Mouse (Mus musculus) embryonic facial prominence, embryonic 12.5 days (tissue): ENCODE data around the gene C330021F23Rik. TPM values are rescaled to one million over a fixed set of nuclear protein-coding genes. Genes with fewer than 3 reads are reported as not detected.

Experiments
- ATAC-seq: fragments of 200-750 bp; cut with Nextera tagmentation; 2 replicates; pipeline ENCODE4 v1.8.0; 2017; ENCODE audit not compliant: insufficient number of reproducible peaks, insufficient read depth, low FRiP score, low TSS enrichment
- H3K27ac ChIP-seq: fragments of 300-500 bp; sonication (generic); 2 replicates; pipeline ENCODE4 v1.5.1; 2016; ENCODE audit warnings: mild to moderate bottlenecking
- H3K27me3 ChIP-seq: fragments of 300-500 bp; sonication (generic); 2 replicates; pipeline ENCODE4 v1.6.1; 2016; ENCODE audit warnings: mild to moderate bottlenecking, moderate library complexity
- H3K36me3 ChIP-seq: fragments of 300-500 bp; sonication (generic); 2 replicates; pipeline ENCODE4 v1.6.1; 2016; ENCODE audit warnings: mild to moderate bottlenecking
- H3K4me1 ChIP-seq: fragments of 300-500 bp; sonication (generic); 2 replicates; pipeline ENCODE4 v1.6.1; 2016
- H3K4me2 ChIP-seq: fragments of 300-500 bp; sonication (generic); replicated peaks from 2 replicates; pipeline ENCODE4 v1.6.1; 2016; ENCODE audit warnings: mild to moderate bottlenecking, moderate library complexity
- H3K4me3 ChIP-seq: fragments of 300-500 bp; sonication (generic); 2 replicates; pipeline ENCODE4 v1.5.1; 2016; ENCODE audit warnings: mild to moderate bottlenecking
- H3K9ac ChIP-seq: fragments of 300-500 bp; sonication (generic); 2 replicates; pipeline ENCODE4 v1.6.1; 2016; ENCODE audit warnings: mild to moderate bottlenecking, moderate library complexity
- H3K9me3 ChIP-seq: fragments of 300-500 bp; sonication (generic); 2 replicates; pipeline ENCODE4 v1.6.1; 2016; ENCODE audit warnings: mild to moderate bottlenecking, moderate library complexity
- WGBS: fragments of 180-500 bp; shearing (Covaris S2); methylation state at CpG from one replicate; pipeline ENCODE4 v1.1.7; 2016; 5-methylcytosine and 5-hydroxymethylcytosine counted together
- polyA plus RNA-seq: library from polyadenylated mRNA; unstranded; fragments of >200 nt; fragmentation: Nextera tagmentation; extraction: Ambion mirVana; gene quantifications from 2 replicates; pipeline ENCODE4 v1.2.1, GENCODE M21; 2016

Gene C330021F23Rik
- polyA plus RNA-seq: 1.8 TPM in 2 replicates

DNA sequence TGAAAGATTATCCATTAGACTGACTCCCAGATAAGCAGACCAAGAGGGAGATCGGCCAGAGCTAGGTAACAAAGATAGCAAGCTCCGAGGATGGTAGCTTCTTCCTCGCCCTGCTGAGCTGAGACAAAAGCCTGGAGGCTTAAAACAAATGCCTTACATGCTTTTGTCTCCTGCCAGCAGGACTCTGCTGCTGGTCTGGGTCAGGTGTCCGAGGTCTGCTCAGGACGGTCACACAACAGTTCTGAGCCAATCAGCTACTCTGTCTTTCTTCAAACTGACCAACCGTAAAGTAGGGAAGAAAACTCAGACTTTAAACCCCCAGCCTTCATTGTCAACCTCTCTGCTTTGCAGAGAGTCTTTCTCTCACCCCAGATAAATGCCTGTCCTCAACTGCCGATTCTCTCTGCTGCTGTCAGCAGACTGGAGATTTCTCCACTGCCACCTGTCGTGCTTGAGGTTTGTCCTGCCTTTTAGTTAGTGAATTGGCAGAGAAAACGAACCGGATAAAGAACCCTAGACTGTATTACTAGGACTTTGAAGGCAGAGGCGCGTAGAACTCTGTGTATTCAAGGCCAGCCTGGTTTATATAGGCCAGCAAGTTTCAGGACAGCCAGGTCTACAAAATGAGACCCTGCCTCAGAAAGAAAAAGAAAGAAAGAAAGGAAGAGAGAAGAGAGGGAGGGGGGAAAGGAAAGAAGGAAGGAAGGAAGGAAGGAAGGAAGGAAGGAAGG is at the start of gene C330021F23Rik:
Gene C330021F23Rik (plus strand): TSS at position 350 of the 731 bp plus-strand sequence.
- Histone ChIP-seq H3K27me3 (no peaks in the 10 kb centered on the region), H3K4me1 (no peaks in the 10 kb centered on the region), H3K27ac (0 out of 2 replicates have a peak within 1 kb of the TSS, but pooled peaks have one; percentile 30), H3K4me3 (0 out of 2 replicates have a peak within 1 kb of the TSS, but pooled peaks have one; percentile 10), H3K4me2 (peak within 1 kb of the TSS; percentile 36), H3K36me3 (no peaks in the 10 kb centered on the region), H3K9ac (peak within 1 kb of the TSS; percentile 0; the same call in 1 of the 2 replicates), H3K9me3 (no peaks in the 10 kb centered on the region)
- ATAC-seq: peak; percentile 78; the same call in 1 of the 2 replicates
- WGBS: 3% methylated on average over 12 of the region's 12 CpGs

DNA sequence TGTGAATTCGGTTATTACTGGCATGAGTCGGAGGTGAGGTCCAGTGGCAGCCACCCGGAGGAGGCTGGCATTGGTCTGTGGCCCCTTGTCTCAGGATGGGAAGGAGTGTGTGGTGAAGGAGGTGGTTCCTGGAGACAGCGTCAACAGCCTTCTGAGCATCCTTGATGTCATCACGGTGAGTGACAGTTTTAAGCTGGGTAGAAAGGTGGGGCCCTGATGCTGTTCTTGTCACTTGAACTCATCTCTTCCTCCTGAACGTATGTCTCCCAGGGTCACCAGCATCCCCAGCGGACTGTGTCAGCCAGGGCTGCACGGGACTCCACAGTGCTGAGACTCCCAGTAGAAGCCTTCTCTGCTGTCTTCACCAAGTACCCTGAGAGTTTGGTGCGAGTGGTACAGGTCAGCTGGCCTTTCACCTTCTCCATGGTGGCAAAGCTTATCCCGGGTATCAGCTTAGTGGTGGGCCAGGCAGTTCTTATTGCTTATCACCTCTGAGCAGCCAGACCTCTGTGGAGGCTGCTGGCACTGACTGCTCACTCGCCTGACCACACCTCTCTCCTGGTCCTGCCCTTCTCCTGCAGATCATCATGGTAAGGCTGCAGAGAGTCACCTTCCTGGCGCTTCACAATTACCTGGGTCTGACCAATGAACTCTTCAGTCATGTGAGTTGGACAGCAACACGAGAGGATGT is 45.6 kb upstream of the C330021F23Rik start:
- Histone ChIP-seq H3K4me1 (no peaks in the 10 kb centered on the region), H3K9me3 (no peaks in the 10 kb centered on the region), H3K4me2 (no peak overlapping the region), H3K36me3 (peaks cover 54% of the 10 kb centered on the region), H3K4me3 (no peak overlapping the region), H3K9ac (no peak overlapping the region), H3K27me3 (no peaks in the 10 kb centered on the region), H3K27ac (no peak overlapping the region)
- no peak for ATAC-seq
- 85% methylated on average over 13 of the region's 13 CpGs for WGBS

DNA sequence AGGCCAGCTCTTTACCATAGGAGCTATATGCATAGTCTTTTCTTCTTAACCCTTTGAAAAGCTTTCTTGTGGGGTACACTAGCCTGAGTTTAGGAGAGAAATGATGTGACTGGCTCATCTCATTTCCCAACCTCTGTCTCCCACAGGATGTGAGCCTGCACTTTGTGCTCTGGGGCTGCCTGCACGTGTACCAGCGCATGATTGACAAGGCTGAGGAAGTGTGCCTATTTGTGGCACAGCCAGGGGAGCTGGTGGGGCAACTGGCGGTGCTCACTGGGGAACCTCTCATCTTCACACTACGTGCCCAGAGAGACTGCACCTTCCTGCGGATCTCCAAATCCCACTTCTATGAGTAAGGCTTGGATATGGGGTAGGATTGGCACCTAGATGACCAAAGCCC is 37.0 kb upstream of the C330021F23Rik start:
- Histone ChIP-seq H3K4me1 (no peaks in the 10 kb centered on the region), H3K9ac (no peak overlapping the region; the same call in 1 of the 2 replicates), H3K27me3 (no peaks in the 10 kb centered on the region), H3K4me3 (no peak overlapping the region), H3K4me2 (no peak overlapping the region), H3K36me3 (peaks cover 41% of the 10 kb centered on the region), H3K9me3 (no peaks in the 10 kb centered on the region), H3K27ac (no peak overlapping the region)
- WGBS: 82% methylated on average over 5 of the region's 5 CpGs
- ATAC-seq: no peak

GRCm38 (mm10) chr8:3531936-3532335 is 35.9 kb upstream of the C330021F23Rik start:
- 89% methylated on average over 18 of the region's 18 CpGs for WGBS
- Histone ChIP-seq H3K4me2 (no peak overlapping the region), H3K4me1 (no peaks in the 10 kb centered on the region), H3K9ac (no peak overlapping the region), H3K9me3 (no peaks in the 10 kb centered on the region), H3K4me3 (no peak overlapping the region), H3K27ac (no peak overlapping the region), H3K36me3 (peaks cover 44% of the 10 kb centered on the region), H3K27me3 (no peaks in the 10 kb centered on the region)
- ATAC-seq: no peak

- no peaks in the 10 kb centered on the region for H3K4me1 ChIP-seq
- H3K27ac ChIP-seq: no peak overlapping the region
- peaks cover 70% of the 10 kb centered on the region for H3K36me3 ChIP-seq
- no peak for ATAC-seq
- no peak overlapping the region for H3K4me2 ChIP-seq
- H3K9ac ChIP-seq: no peak overlapping the region
- no peak overlapping the region for H3K4me3 ChIP-seq
- 58% methylated on average over 15 of the region's 15 CpGs for WGBS
- no peaks in the 10 kb centered on the region for H3K9me3 ChIP-seq
- no peaks in the 10 kb centered on the region for H3K27me3 ChIP-seq
These were observed 31.5 kb upstream of the C330021F23Rik start for GRCm38 (mm10) chr8:3536053-3536841.

GRCm38 (mm10) chr8:3536940-3537339 is 30.9 kb upstream of the C330021F23Rik start:
- ATAC-seq: no peak
- Histone ChIP-seq H3K9ac (no peak overlapping the region), H3K36me3 (peaks cover 69% of the 10 kb centered on the region), H3K27ac (no peak overlapping the region), H3K4me1 (no peaks in the 10 kb centered on the region), H3K4me3 (no peak overlapping the region), H3K27me3 (no peaks in the 10 kb centered on the region), H3K4me2 (no peak overlapping the region), H3K9me3 (no peaks in the 10 kb centered on the region)
- WGBS: 94% methylated on average over 9 of the region's 9 CpGs

DNA sequence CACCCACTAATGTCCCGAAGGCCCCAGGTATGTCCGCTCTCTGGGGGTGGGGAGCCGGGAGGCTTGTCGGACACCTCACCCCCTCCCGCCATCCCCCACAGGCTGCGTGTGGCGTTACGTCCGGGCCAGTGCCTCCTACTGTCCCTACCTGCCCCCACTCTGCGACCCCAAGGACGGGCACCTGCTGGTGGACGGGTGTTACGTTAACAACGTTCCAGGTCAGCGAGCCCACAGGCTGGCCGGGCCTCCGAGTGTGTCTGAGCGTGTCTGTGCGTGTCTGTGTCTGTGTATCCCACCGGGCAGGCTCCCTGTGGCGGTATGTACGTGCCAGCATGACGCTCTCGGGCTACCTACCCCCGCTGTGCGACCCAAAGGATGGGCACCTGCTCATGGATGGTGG is 30.1 kb upstream of the C330021F23Rik start:
- Histone ChIP-seq H3K4me3 (no peak overlapping the region), H3K9me3 (no peaks in the 10 kb centered on the region), H3K27me3 (no peaks in the 10 kb centered on the region), H3K4me1 (no peaks in the 10 kb centered on the region), H3K27ac (no peak overlapping the region), H3K36me3 (peaks cover 65% of the 10 kb centered on the region), H3K9ac (no peak overlapping the region), H3K4me2 (no peak overlapping the region)
- no peak for ATAC-seq
- 95% methylated on average over 26 of the region's 26 CpGs for WGBS

GRCm38 (mm10) chr8:3539146-3539545 is 28.6 kb upstream of the C330021F23Rik start:
- H3K36me3 ChIP-seq: peaks cover 76% of the 10 kb centered on the region
- no peak overlapping the region for H3K9ac ChIP-seq

DNA sequence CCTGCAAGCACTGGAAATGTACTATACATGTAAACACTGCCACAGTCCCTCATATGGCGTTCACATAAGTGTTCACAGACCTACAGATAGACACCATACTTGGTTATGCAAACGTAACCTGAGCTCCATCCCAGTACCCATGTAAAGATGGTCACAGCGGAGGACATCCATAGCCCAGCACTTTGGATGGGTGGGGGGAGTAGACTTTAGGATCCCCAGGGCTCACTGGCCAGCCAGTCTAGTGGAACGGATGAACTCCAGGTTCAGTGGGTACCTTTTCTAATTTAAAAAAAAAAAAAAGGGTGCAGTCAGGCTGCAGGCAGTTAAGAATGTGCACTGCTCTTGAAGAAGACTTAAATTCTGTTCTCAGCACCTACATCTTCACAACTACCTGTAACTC is 27.7 kb upstream of the C330021F23Rik start:
- no peaks in the 10 kb centered on the region; the same call in 1 of the 2 replicates for H3K9me3 ChIP-seq
- WGBS: 83% methylated on average over 4 of the region's 4 CpGs

More at GRCm38 (mm10) chr8:3539146-3539545, 28.6 kb upstream of the C330021F23Rik start:
- 82% methylated on average over 7 of the region's 7 CpGs for WGBS
- Histone ChIP-seq H3K4me2 (no peak overlapping the region), H3K4me1 (no peaks in the 10 kb centered on the region), H3K27me3 (no peaks in the 10 kb centered on the region), H3K9me3 (no peaks in the 10 kb centered on the region), H3K4me3 (no peak overlapping the region), H3K27ac (no peak overlapping the region)
- no peak for ATAC-seq

GRCm38 (mm10) chr8:3546511-3546910 is 21.3 kb upstream of the C330021F23Rik start:
- WGBS: 87% methylated on average over 2 of the region's 2 CpGs
- no peak for ATAC-seq
- no peak overlapping the region for H3K4me2 ChIP-seq
- peaks cover 30% of the 10 kb centered on the region for H3K36me3 ChIP-seq
- no peaks in the 10 kb centered on the region; the same call in 1 of the 2 replicates for H3K9me3 ChIP-seq
- H3K27ac ChIP-seq: no peak overlapping the region
- H3K4me3 ChIP-seq: no peak overlapping the region
- no peaks in the 10 kb centered on the region for H3K4me1 ChIP-seq
- H3K9ac ChIP-seq: no peak overlapping the region
- no peaks in the 10 kb centered on the region for H3K27me3 ChIP-seq

More for the DNA sequence above, 27.7 kb upstream of the C330021F23Rik start:
- H3K36me3 ChIP-seq: peaks cover 78% of the 10 kb centered on the region
- H3K4me3 ChIP-seq: no peak overlapping the region
- no peaks in the 10 kb centered on the region for H3K27me3 ChIP-seq
- no peak overlapping the region for H3K4me2 ChIP-seq
- H3K27ac ChIP-seq: no peak overlapping the region
- H3K9ac ChIP-seq: no peak overlapping the region
- H3K4me1 ChIP-seq: no peaks in the 10 kb centered on the region
- ATAC-seq: no peak

DNA sequence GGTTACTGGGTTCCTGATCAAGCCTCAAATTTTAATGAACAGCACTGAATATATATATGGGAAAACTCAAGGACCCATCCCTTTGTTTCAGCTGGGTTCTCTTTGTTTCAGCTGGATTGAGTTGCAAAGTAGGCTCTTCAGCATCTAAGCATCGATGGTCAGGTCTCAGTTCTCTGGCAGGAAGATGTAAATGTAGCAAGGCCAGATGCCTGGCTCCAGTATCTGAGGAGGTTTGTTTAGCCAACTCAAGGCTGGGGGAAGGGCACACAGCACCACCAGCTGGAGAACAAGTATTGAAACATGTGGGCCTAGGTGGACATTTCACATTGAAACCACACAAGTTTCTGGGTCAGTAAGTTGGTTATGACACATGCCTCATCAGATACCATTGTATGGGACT is 15.6 kb upstream of the C330021F23Rik start:
- H3K27ac ChIP-seq: no peak overlapping the region
- H3K9me3 ChIP-seq: no peaks in the 10 kb centered on the region
- 97% methylated on average over 1 of the region's 1 CpGs for WGBS
- H3K9ac ChIP-seq: no peak overlapping the region
- H3K27me3 ChIP-seq: no peaks in the 10 kb centered on the region
- H3K4me2 ChIP-seq: no peak overlapping the region
- H3K36me3 ChIP-seq: no peaks in the 10 kb centered on the region
- no peak for ATAC-seq
- no peaks in the 10 kb centered on the region for H3K4me1 ChIP-seq
- no peak overlapping the region for H3K4me3 ChIP-seq
